8 mouse cellular contexts compared by ENCODE assay signal in the genomic region with DNA sequence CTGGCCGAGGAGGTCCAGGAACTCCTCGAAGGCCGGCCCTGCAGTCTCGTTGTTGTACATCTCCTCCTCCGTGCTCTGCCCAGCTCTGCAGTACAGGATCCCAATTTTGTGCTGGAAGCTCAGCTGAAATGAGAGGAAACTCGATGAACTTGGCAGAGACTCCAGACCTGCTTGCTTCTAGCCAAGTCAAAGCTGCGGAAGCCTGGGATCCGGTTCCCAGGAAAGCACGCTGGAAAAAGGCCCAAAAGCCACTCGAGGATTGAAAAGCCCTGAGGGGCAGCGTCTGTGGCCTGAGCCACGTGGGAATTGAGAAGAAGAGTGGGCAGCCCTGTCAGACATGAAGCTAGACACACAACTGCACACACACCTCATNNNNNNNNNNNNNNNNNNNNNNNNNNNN.
DNase-seq lines count a peak whose midpoint lies in the region; ATAC-seq and TF ChIP-seq lines count a peak whose summit lies in the region.

No protein-coding gene starts in this region.

- no peak for TF ChIP-seq EP300 in heart, postnatal 0 days (IDR thresholded peaks at IDR 0.05; ENCODE audit: low read depth)

- DNase-seq in embryonic facial prominence, embryonic 10.5 days (ENCODE audit: low spot score) = no peak
- DNase-seq in right cerebral cortex, adult 2 months (ENCODE audit: low spot score in 2 of 2) = peak; percentile 26 to 40
- no peak for DNase-seq in right cerebral cortex, postnatal 14 days
- DNase-seq in heart, postnatal 0 days (ENCODE audit: low spot score) = no peak
- peak; percentile 21 to 57 for DNase-seq in left cerebral cortex, postnatal 25 days (ENCODE audit: low spot score in 2 of 2)
- DNase-seq in spleen, postnatal 14 days (ENCODE audit: low spot score in 2 of 2) = no peak
- no peak for DNase-seq in thymus, adult 2 months

- H3K36me3 ChIP-seq in embryonic facial prominence, embryonic 12.5 days = peaks cover 37% of the 10 kb centered on the region
- H3K36me3 ChIP-seq in embryonic facial prominence, embryonic 10.5 days (replicated peaks) = peaks cover 60% of the 10 kb centered on the region
- H3K36me3 ChIP-seq in heart, postnatal 0 days (replicated peaks; ENCODE audit: control insufficient read depth, insufficient read depth, low read length) = peaks cover 68% of the 10 kb centered on the region
- no peaks in the 10 kb centered on the region for H3K36me3 ChIP-seq in thymus, adult 2 months (ENCODE audit: control insufficient read depth, insufficient read depth, low read length)

- H3K4me2 ChIP-seq in embryonic facial prominence, embryonic 12.5 days (replicated peaks) = no peak overlapping the region
- no peak overlapping the region for H3K4me2 ChIP-seq in heart, postnatal 0 days (ENCODE audit: low read depth, low read length)

- H3K27me3 ChIP-seq in embryonic facial prominence, embryonic 12.5 days = no peaks in the 10 kb centered on the region
- peaks cover 3% of the 10 kb centered on the region for H3K27me3 ChIP-seq in embryonic facial prominence, embryonic 10.5 days (replicated peaks; ENCODE audit: low read depth, poor library complexity, severe bottlenecking)
- no peaks in the 10 kb centered on the region for H3K27me3 ChIP-seq in heart, postnatal 0 days (ENCODE audit: control insufficient read depth, insufficient read depth, low read length)
- H3K27me3 ChIP-seq in thymus, adult 2 months (ENCODE audit: control insufficient read depth, insufficient read depth, low read length) = no peaks in the 10 kb centered on the region

- no peak for ATAC-seq in embryonic facial prominence, embryonic 12.5 days (ENCODE audit: insufficient number of reproducible peaks, insufficient read depth, low FRiP score, low TSS enrichment)
- no peak for ATAC-seq in heart, postnatal 0 days (ENCODE audit: insufficient read depth, low read depth)

- no peak for TF ChIP-seq POLR2A in thymus, adult 2 months (IDR thresholded peaks at IDR 0.05; ENCODE audit: control insufficient read depth, extremely low read depth, insufficient read depth, low read length, poor library complexity)

- no peak for TF ChIP-seq CTCF in heart, postnatal 0 days (IDR thresholded peaks at IDR 0.05; ENCODE audit: low read depth)
- TF ChIP-seq CTCF in thymus, adult 2 months (IDR thresholded peaks at IDR 0.05; ENCODE audit: borderline replicate concordance, control insufficient read depth, extremely low read depth, insufficient read depth, low read length, poor library complexity) = no peak

- no peak overlapping the region for H3K4me3 ChIP-seq in embryonic facial prominence, embryonic 12.5 days
- H3K4me3 ChIP-seq in embryonic facial prominence, embryonic 10.5 days = no peak overlapping the region
- no peak overlapping the region for H3K4me3 ChIP-seq in heart, postnatal 0 days (ENCODE audit: low read depth, low read length)
- no peak overlapping the region for H3K4me3 ChIP-seq in thymus, adult 2 months (ENCODE audit: control insufficient read depth, insufficient read depth, low read length)

- intact Hi-C loops in left cerebral cortex, postnatal 25 days (cut with DNase I) = no loop called here

- 74% methylated on average over 12 of the region's 12 CpGs for WGBS in embryonic facial prominence, embryonic 12.5 days
- WGBS in embryonic facial prominence, embryonic 10.5 days = 78% methylated on average over 12 of the region's 12 CpGs
- WGBS in heart, postnatal 0 days = 56% methylated on average over 12 of the region's 12 CpGs
- 92% methylated on average over 12 of the region's 12 CpGs for WGBS in thymus, adult 2 months

- no peaks in the 10 kb centered on the region for H3K9me3 ChIP-seq in embryonic facial prominence, embryonic 12.5 days
- H3K9me3 ChIP-seq in embryonic facial prominence, embryonic 10.5 days = no peaks in the 10 kb centered on the region
- no peaks in the 10 kb centered on the region for H3K9me3 ChIP-seq in heart, postnatal 0 days (replicated peaks; ENCODE audit: control insufficient read depth, low read length)

- peaks cover 12% of the 10 kb centered on the region for H3K4me1 ChIP-seq in embryonic facial prominence, embryonic 12.5 days
- H3K4me1 ChIP-seq in embryonic facial prominence, embryonic 10.5 days = peaks cover 23% of the 10 kb centered on the region
- H3K4me1 ChIP-seq in heart, postnatal 0 days (ENCODE audit: control insufficient read depth, insufficient read depth) = no peaks in the 10 kb centered on the region
- peaks cover 7% of the 10 kb centered on the region; the same call in 1 of the 2 replicates for H3K4me1 ChIP-seq in thymus, adult 2 months (replicated peaks; ENCODE audit: control insufficient read depth, insufficient read depth, low read length)

- peak overlapping the region; percentile 55 for H3K27ac ChIP-seq in embryonic facial prominence, embryonic 12.5 days
- no peak overlapping the region for H3K27ac ChIP-seq in embryonic facial prominence, embryonic 10.5 days (replicated peaks)
- H3K27ac ChIP-seq in heart, postnatal 0 days (ENCODE audit: low read depth) = peak overlapping the region; percentile 28; the same call in 1 of the 2 replicates
- no peak overlapping the region for H3K27ac ChIP-seq in thymus, adult 2 months (ENCODE audit: control insufficient read depth, insufficient read depth, low read length)

- H3K9ac ChIP-seq in embryonic facial prominence, embryonic 12.5 days = no peak overlapping the region
- H3K9ac ChIP-seq in heart, postnatal 0 days (replicated peaks; ENCODE audit: low read depth, low read length) = no peak overlapping the region

Comparison
In these comparisons a context has a peak if more than half of its experiments do, and no peak if none do; other contexts are left out.
1. H3K27ac ChIP-seq: peak in embryonic facial prominence, embryonic 12.5 days (single experiment) and heart, postnatal 0 days (single experiment); none in embryonic facial prominence, embryonic 10.5 days (single experiment) and thymus, adult 2 months (single experiment).
2. DNase-seq: peak in right cerebral cortex, adult 2 months (2 of 2) and left cerebral cortex, postnatal 25 days (2 of 2); none in embryonic facial prominence, embryonic 10.5 days (single experiment), right cerebral cortex, postnatal 14 days (single experiment), heart, postnatal 0 days (single experiment), spleen, postnatal 14 days (0 of 2) and thymus, adult 2 months (single experiment).